Mouse (Mus musculus) layer of hippocampus, postnatal 25 days (tissue): Measurements from ENCODE around the gene Dip2c. TPM values are rescaled to one million over a fixed set of nuclear protein-coding genes. Genes with fewer than 3 reads are reported as not detected.

Experiments
- DNase-seq, 2 experiments: peaks; one replicate each; pipeline ENCODE4 v3.0.0; 2022; ENCODE audit warnings: mixed read lengths in 2 of 2, low spot score in 1 of 2; ENCODE audit errors: extremely low spot score in 1 of 2
- total RNA-seq, 2 experiments: library from RNA; stranded (reverse); gene quantifications; 2 replicates each; pipeline ENCODE4 v1.2.3; 2021

The Dip2c gene
- 10 to 100 TPM; 69.8 to 70.3 TPM for total RNA-seq

DNA sequence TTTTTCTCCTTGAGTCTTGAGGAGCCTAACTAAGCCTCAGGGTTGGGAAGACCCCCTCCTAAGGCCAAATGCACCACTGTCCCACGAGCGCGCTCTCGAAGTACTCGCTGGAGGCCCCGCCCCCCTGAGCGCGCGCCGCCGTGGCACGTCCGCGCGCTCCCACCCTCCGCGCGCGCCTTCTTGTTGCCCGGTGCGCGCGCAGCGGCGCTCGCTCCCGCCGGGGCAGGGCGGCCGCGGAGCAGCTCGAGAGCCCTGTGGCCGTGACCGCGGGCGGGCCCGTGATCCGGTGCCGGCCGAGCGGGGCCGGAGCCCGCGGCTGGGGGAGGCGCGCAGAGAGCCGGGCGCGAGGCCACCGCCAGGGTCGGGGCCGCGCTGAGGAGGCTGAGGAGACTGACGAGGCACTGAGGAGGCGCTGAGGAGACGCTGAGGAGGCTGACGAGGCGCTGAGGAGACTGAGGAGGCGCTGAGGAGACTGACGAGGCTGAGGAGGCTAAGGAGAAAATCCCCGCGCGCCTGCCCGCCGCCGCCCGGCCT lies at the start of gene Dip2c:
Dip2c (plus strand) TSS at position 207 of the 534 bp plus-strand sequence.
- DNase-seq, result peak; percentile 74 to 85

DNA sequence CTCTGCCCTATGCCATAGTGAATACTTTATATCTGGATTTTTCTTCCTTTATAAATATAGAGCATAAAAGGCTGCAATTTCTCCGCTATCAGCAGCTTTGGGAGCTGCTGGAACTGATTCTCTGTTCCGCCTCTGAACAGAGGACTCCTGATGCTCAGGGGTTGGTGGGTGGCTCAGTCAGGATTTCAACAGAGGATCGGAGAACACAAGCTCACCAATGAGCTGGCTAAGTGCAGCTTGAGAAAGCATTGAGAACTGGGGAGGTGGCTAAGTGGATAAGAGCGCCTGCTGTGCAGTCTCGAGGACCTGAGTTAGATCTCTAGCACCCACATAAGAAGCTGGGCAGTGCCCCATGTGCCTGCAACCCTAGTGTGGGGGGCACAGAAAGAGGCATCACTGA lies 49.2 kb upstream of the Dip2c start:
- DNase-seq, result no peak

DNA sequence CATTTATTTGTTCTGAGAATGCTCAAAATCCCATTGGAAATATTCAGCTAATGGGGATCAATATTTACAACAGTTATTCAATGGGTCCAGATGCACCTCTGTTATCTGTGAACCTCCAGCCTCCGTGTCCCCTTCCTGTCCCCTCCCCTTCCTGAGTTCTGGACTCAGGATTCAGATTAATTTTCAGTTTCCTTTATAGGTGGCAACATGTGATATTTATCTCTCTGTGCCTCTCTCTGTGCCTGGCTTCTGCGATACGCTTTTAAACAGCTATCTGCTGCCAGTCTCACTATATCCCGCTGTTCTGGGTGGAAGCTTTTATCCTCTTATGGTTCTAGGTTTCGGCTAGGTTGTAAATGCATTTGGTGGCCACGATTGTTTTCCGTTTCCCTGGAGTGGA lies 38.8 kb upstream of the Dip2c start:
- no peak for DNase-seq

DNA sequence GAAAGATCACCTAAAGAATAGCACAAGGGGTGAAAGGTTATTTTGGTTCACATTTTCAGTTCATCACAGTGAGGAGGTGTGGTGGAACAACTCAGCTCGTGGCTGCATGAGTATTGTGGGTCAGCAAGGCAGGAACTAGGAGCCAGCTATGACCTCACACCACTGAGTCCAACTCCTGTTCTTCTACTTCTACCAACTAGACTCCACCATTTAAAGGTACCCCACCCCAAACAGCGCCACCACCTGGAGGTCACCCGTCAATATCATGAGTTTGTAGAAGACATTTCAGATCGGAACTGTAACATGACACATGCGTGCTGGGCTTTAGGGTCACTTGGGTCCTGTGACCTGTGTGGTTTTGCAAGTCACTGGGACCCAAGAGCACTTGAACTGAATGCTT lies 37.2 kb upstream of the Dip2c start:
- DNase-seq, result no peak

DNA sequence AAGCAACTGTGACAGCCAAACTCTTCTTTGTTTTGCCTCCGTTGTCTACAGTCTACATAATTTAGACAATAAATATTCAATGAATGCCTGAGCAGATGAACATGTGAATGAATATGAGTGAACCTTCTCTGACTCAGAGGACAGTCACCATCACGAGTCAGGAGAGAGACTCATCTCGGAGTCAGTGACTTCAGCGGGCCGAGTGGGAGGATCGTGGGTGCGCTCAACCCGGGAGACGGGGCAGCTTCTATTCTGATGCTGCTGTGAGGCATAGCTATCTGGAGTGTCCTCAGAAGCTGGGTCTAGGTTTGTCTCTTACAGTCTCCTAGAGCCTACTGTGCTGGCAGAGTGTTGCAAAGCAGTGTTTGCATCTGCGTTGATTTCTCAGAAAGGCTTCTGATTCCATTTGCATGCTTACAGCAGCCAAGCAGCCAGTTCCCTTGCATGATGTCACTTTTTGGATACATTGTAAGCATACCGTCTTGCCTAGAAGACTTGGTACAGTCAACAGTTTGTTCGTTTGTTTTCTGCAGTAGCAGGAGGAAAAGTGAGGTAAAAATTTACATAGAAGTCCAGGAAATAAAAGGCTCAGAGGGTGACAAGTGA lies 36.6 kb upstream of the Dip2c start:
- DNase-seq, result peak; percentile 26 to 30

DNA sequence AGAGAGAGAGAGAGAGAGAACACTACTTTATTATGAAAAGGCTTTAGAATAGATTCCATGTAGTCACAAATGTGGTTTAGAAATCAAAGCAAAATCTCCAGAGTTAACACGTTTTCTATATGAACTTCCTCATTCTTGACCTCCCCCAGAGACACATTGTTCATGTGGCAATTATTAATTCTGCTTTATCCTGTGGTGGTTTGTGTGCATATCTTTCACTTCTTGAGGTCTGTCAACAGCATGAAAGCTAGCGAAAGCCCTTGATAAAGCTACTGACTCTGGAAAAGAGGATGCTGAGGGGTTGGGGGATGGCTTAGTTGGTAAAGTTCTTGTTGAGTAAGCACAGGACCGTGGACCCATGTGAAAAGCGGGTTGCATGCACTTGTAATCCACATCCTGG lies 14.6 kb upstream of the Dip2c start:
- no peak for DNase-seq

DNA sequence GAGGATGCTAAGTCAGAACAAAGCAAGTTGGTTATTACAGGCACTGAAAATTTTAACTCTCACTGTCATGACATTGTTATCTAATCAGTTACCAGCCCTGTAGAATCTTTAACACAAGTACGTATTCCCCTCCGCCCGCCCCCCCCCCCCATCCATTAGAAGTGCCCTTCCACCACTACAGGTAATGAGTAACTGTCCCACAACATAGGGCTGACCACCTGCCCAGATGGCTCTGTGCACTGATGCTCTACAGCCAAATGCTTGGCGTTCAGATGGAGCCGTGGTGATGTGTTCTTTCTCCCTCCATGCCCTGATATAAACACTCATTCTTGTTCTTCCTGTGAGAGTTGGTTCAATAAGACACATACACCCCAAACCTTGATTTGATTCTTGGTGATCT lies 10.8 kb upstream of the Dip2c start:
- no peak for DNase-seq

DNA sequence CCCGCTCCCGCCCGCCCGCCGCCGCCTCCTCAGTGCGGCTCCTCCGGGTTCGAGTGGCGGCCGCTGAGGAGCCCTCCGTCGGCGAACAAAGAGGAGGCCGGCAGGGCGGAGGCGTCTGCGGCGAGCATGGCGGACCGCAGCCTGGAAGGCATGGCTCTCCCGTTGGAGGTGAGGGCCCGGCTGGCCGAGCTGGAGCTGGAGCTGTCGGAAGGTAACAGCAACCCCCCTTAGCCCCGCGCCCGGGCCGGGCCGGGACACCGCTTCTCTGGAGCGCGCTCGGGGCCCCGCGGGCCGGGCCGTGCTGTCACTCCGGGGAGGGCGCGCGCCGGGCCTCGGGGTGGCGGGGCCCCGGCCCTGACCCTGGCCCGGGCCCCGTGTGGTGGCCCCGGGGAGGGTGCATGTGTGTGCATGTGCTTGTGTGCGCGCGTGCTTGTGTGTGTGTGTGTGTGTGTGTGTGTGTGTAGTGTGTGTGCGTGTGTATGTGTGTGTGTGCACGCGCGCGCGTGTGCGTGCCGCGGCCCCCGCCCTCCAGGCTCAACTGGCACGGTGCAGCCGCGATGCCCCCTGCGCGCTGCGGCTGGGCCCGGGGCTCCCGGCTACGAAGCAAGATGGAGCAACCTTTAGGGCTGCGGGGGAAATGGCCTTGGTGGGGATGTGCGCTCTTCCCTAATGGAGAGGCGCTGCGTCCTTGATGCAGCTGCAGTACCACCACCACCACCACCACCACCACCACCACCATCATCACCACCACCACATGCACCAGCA lies 710 bp downstream of the Dip2c start:
- peak; percentile 44 to 69 for DNase-seq

DNA sequence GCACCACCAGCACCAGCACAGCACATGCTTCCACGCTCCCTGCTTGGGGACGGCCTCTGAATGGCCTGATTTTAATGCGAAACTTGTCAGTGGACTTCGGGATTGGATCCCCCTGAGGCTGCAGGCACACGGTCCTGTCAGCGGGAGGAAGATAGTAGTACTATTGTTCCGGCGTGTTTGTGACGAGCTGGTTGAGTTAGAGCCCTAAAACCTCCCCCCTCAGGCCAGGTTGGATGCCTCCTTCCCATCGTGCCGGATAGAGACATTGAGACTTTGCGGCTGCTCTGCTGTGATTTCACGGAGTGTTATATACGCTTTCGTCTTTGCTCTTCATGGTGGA lies 1.3 kb downstream of the Dip2c start:
- DNase-seq, result peak in 1 of 2 experiments; percentile 15

DNA sequence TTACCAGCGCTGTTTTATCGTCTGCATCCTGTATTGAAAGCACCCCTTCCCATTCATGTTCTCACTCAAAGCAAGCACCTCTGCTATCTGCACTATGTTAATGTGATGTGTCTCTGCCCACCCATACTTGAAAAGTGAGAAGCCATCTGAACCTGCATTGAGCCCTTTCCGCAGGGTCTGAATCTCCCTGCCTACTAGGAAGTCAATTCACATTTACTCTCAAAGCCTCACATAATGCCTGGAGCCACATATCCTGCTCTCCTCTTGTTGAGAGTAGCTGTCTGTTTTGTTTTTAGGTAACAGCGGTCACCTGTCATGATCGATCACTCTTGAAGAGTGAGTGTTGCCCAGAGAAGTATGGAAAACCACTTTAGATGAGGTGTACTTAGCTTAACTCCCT lies 2.3 kb downstream of the Dip2c start:
- DNase-seq, result no peak

DNA sequence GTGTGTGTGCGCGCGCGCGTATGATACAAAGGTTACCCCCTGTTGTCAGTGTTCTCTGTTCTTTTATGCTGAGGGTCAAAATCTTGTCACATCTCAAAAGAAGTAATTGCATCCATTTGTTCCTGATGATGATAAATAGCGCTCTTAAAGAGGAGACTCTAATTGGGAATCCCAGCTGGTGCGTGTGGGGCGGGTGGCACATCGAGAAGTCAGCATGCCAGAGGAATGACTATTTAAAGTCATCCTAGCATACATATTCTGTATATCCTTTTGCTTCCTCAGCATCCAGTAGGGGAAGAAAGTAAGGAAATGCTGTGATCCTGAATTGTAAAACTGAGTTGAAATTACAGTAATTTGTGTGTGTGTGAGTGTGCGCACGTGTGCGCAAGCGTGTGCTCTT lies 6.7 kb downstream of the Dip2c start:
- DNase-seq, result no peak

DNA sequence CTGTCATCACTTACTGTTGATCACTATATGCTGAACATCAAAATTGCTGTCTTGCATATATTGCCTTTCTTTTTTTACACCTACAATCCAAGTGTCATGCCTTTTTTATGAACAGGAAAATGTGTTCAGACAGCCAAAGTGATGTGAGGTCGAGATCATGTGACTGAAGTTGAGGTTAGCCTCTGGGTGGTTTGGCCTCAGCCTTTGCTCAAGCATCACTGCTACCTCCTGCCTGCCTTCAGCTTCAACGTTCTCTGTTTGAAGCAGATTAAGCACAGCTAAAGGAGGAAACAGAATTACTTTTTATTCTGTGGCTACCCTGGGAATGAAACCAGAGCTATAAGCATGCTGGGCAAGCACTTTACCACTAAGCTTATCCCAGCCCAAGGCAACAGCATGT lies 13.6 kb downstream of the Dip2c start:
- DNase-seq, result no peak

DNA sequence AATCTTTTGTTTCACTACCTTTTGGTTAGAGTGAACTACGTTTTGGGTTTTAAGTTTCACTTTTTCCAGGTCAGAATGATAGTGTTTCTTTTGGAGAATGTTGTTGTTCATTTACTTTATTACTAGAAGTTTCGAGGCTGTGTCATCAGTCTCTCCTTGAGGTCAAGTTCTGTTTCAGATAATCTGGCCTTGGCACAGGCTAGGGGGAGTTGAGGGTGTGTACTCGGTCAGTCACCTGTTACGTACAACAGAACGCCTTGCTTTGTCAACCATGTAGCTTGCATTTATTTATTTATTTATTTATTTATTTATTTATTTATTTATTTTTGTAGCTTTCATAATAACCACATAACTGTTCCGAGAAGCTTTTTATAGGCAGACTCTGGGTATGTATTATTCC lies 20.0 kb downstream of the Dip2c start:
- DNase-seq, result no peak

DNA sequence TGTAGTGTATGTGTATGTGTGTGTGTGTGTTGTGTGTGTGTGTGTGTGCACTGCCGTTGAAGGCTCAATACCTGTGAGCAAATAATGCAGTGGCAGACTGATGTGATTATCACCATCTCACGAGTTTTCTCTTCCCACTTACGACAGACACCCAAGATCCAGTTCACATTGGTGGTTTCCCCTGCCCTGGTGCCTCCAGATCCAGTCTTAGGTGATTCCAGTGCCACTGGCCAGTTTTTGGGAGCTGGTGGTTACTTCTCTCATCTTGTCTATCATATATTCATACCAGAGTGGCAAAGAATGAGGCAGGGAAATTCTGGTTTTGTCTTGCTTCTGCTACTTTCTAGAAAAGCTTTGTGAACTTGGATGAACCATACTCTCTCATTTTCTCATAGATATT lies 20.9 kb downstream of the Dip2c start:
- no peak for DNase-seq

DNA sequence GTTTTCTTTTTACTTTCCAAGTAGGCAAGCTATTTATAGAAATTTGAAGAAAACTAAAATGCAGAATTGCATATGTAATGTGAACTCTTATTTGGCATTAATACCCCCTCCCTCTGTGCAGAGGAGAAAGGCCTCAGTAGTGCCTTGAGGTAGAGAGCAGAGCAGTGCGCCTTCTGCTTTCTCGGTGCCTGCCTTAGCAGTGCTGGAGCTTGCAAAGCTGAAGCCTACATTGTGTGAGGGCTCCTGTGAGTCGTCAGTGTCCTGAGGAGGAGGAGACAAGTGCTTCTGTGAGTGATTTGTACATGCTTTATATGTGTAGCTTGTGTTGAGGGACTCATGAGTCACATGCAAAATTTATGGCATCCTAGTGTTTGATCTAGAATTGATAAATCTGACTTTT lies 21.4 kb downstream of the Dip2c start:
- no peak for DNase-seq

DNA sequence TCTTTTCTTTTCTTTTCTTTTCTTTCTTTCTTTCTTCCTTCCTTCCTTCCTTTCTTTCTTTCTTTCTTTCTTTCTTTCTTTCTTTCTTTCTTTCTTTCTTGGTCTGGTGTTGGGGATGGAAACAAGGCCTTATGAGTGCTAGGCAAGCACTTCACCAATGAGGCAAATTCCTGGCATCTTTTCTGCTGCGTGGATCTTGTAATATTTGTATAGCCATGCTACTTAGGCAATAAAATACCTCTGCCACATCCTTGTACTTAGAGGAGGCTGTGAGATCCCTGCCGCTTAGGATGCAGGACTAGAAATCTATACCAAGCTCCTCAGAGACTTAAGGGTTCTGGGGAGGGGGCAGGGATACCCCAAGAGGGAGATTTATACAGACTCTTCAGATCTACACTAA lies 23.3 kb downstream of the Dip2c start:
- no peak for DNase-seq

DNA sequence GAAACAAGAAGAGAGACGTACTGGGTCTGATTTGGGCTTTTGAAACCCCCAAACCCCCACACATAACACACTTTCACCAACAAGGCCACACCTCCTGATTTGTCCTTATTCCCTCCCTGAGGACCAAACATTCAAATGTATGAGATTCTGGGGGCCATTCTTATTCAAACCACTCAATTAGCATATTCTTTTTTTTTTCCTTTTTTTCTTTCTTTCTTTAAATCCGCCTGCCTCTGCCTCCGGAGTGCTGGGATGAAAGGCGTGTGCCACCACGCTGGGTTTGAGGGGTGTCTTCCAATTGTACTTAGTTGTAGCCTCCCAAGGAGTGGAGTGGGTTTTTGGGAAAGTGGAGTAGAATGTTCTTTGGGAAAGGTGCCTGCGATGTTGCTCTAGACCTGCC lies 32.5 kb downstream of the Dip2c start:
- no peak for DNase-seq

DNA sequence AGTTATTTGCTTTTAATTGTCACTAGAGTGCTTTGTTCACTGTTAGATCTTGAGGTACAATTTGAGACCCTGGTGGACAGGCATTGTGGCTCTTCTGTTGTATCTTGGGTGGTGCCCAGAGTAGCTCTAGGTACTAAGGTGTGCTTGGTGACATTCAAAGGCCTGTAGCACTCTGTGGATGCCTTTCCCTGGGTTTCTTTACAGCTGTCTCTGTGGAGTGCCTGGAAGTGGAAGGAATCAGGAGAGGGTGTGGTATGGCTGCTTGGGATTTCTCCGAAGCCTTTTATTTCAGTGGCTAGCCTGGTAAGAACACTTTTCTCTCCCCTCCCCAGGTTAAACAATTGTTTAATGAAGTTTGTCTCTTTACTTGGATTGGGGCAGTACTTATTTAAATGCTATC lies 34.5 kb downstream of the Dip2c start:
- DNase-seq, result no peak

DNA sequence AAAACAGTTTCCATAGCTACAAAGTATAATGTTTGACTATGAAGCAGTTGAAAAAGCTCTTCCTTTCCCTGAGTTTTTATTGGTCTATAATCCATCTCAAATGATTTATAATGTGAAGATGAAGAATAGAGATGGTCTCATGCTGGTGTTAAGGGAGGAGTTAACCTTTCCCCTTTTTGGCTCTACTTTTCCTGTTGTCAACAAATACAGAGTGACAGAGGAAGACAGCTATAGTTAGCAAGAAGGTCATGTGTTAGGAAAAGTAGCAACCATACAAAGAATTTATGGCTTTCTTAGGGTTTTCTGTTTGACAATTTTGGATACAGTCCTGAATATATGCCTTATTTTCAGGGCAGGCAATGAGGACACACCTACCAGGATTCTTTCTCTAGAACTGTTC lies 36.6 kb downstream of the Dip2c start:
- no peak for DNase-seq

DNA sequence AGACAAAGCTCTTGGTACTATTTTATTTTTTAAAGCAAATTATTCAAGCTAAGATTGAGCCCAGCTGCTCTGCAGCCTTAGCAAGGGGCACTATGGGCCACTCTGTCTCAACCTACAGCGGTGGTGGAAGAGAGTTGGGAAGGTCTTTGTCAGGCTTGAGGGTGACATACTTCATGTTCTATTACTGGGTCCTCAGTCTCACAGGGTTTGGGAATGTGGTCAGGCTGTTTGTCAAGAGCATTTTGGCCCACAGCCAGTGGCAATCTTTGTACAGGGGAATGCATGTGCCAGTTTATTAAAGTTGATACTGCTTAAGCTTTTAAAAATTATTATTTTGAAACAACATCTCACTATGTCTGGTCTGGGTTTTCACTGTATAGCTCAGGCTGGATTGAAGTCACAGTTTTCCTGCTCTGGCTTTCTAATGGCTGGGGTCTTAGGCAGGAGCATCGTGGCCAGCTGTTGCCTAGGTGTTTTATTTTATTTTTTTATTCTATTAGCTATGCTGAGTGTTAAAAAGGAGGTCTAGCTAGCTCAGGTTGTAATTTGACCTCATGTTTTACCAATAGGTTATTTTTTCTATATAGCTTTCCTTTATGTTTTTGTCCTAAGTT lies 37.9 kb downstream of the Dip2c start:
- DNase-seq, result peak in 1 of 2 experiments; percentile 13

DNA sequence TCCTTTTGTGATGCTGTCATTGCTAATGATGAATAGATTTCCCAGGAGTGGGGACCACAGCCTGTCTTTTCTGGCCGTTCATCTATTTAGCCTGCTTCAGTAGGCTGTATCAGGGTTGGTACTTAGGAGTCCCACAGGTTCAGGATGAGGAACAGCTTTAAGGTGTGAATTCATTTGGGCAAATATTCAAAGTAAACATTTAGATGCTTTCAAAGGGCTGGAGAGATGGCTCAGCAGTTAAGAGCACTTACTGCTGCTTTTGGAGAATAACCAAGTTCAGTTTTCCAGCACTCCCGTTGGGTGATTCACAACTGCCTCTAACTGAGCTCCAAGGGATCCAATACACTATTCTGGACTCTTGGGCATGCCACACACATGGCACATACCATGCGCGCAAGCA lies 38.4 kb downstream of the Dip2c start:
- no peak for DNase-seq

DNA sequence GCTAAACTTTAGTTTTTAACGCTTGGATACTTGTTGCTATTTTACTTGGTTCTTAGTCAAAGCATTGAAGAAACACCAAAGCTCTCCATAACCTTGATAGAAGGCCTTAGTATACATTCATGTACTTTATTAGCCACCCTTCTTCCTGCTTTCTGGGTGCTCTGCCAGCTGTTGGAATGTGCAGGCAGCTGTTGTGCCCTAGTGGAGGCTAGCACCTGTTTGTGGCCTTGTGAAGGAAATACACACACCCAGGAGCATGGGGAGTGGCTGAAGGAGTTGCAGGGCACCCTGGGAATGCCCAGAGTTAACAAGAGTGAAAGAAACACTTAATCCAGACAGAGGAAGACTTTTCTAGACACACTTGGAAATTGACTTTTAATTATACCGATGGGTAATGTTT lies 43.4 kb downstream of the Dip2c start:
- DNase-seq, result no peak
